Mouse (Mus musculus) B cell, adult 62 days (primary cell): Measurements from ENCODE around the gene Olfr292. TPM values are rescaled to one million over a fixed set of nuclear protein-coding genes. Genes with fewer than 3 reads are reported as not detected.

Experiments used
- total RNA-seq: library from RNA; stranded (reverse); gene quantifications from 4 replicates; pipeline ENCODE4 v1.2.4, GENCODE M21; 2023

Olfr292 gene
- total RNA-seq, result not detected in 4 replicates

GRCm38 (mm10) chr7:86688030-86688429 is at the start of gene Olfr292:
Gene Olfr292 (plus strand): TSS chr7:86688330.

GRCm38 (mm10) chr7:86648761-86649160 is 39.4 kb upstream of the Olfr292 start, which contains the start of gene Olfr293:
Gene Olfr293 (plus strand): TSS chr7:86649061.

Other genes starting within 250 kb of the Olfr292 start
- gene Olfr299, start 228.4 kb upstream of the Olfr292 start, total RNA-seq, result not detected in 4 replicates
- not detected in 4 replicates for gene Olfr298, start 195.8 kb upstream of the Olfr292 start, total RNA-seq
- gene Olfr297, start 168.4 kb upstream of the Olfr292 start, total RNA-seq, result not detected in 4 replicates
- not detected in 4 replicates for gene Olfr295, start 104.5 kb upstream of the Olfr292 start, total RNA-seq
- not detected in 4 replicates for gene Olfr294, start 71.7 kb upstream of the Olfr292 start, total RNA-seq
- gene Olfr293, start 39.3 kb upstream of the Olfr292 start, total RNA-seq, result not detected in 4 replicates
- gene Folh1, start 87.6 kb downstream of the Olfr292 start, total RNA-seq, result not detected in 4 replicates
- not detected in 4 replicates for gene Vmn2r77, start 106.7 kb downstream of the Olfr292 start, total RNA-seq
- not detected in 4 replicates for gene Vmn2r78, start 226.8 kb downstream of the Olfr292 start, total RNA-seq